Mouse (Mus musculus) hindbrain, embryonic 15.5 days (tissue): ENCODE measurements at regions not wholly inside any gene's neighbourhood (a gene's known extent, or its start where the extent isn't known, plus 50 kb on each side); places are given as distances from the start of the nearest gene placed in this dataset.

ENCODE experiments used
- ATAC-seq: fragments of 200-750 bp; cut with Nextera tagmentation; 2 replicates; pipeline ENCODE4 v1.8.0; 2017; ENCODE audit warnings: low read depth, moderate number of reproducible peaks, moderate TSS enrichment; ENCODE audit not compliant: low FRiP score
- H3K27ac ChIP-seq: fragments of 300-500 bp; sonication (generic); replicated peaks from 2 replicates; pipeline ENCODE4 v1.5.1; 2015; ENCODE audit warnings: mild to moderate bottlenecking, inconsistent platforms
- H3K27me3 ChIP-seq: fragments of 300-500 bp; sonication (generic); 2 replicates; pipeline ENCODE4 v1.6.1; 2015; ENCODE audit warnings: control low read depth, inconsistent platforms
- H3K36me3 ChIP-seq: fragments of 300-500 bp; sonication (generic); 2 replicates; pipeline ENCODE4 v1.6.1; 2015; ENCODE audit warnings: control low read depth, inconsistent platforms
- H3K4me1 ChIP-seq: fragments of 300-500 bp; sonication (generic); replicated peaks from 2 replicates; pipeline ENCODE4 v1.6.1; 2015; ENCODE audit warnings: control low read depth, inconsistent platforms
- H3K4me2 ChIP-seq: fragments of 300-500 bp; sonication (generic); 2 replicates; pipeline ENCODE4 v1.6.1; 2015; ENCODE audit warnings: moderate library complexity, mild to moderate bottlenecking, inconsistent platforms
- H3K4me3 ChIP-seq: fragments of 300-500 bp; sonication (generic); 2 replicates; pipeline ENCODE4 v1.5.1; 2015; ENCODE audit warnings: mild to moderate bottlenecking, inconsistent platforms
- H3K9ac ChIP-seq: fragments of 300-500 bp; sonication (generic); 2 replicates; pipeline ENCODE4 v1.6.1; 2015; ENCODE audit warnings: inconsistent platforms
- H3K9me3 ChIP-seq: fragments of 300-500 bp; sonication (generic); 2 replicates; pipeline ENCODE4 v1.6.1; 2016; ENCODE audit warnings: control low read depth, inconsistent platforms
- WGBS: fragments of 180-500 bp; shearing (Covaris S2); methylation state at CpG from one replicate; pipeline ENCODE4 v1.1.7; 2015; 5-methylcytosine and 5-hydroxymethylcytosine counted together

- no peak overlapping the region for H3K9ac ChIP-seq
- 61% methylated on average over 4 of the region's 4 CpGs for WGBS
- ATAC-seq: peak; percentile 78; the same call in 1 of the 2 replicates
These were observed 95.8 kb upstream of the Trpm1 start for GRCm38 (mm10) chr7:64057873-64058272.

GRCm38 (mm10) chr7:64056498-64056897, 97.1 kb upstream of the Trpm1 start:
- H3K27ac ChIP-seq: no peak overlapping the region
- no peaks in the 10 kb centered on the region for H3K27me3 ChIP-seq
- H3K9ac ChIP-seq: no peak overlapping the region
- peaks cover 4% of the 10 kb centered on the region; the same call in 1 of the 2 replicates for H3K4me1 ChIP-seq
- H3K9me3 ChIP-seq: no peaks in the 10 kb centered on the region
- H3K4me3 ChIP-seq: no peak overlapping the region
- no peak overlapping the region for H3K4me2 ChIP-seq
- ATAC-seq: no peak
- WGBS: 83% methylated on average over 3 of the region's 3 CpGs
- H3K36me3 ChIP-seq: no peaks in the 10 kb centered on the region

More at GRCm38 (mm10) chr7:64057873-64058272, 95.8 kb upstream of the Trpm1 start:
- Histone ChIP-seq H3K4me2 (no peak overlapping the region), H3K9me3 (no peaks in the 10 kb centered on the region), H3K4me1 (peaks cover 4% of the 10 kb centered on the region; the same call in 1 of the 2 replicates), H3K27me3 (no peaks in the 10 kb centered on the region), H3K4me3 (no peak overlapping the region), H3K36me3 (no peaks in the 10 kb centered on the region), H3K27ac (no peak overlapping the region)

DNA sequence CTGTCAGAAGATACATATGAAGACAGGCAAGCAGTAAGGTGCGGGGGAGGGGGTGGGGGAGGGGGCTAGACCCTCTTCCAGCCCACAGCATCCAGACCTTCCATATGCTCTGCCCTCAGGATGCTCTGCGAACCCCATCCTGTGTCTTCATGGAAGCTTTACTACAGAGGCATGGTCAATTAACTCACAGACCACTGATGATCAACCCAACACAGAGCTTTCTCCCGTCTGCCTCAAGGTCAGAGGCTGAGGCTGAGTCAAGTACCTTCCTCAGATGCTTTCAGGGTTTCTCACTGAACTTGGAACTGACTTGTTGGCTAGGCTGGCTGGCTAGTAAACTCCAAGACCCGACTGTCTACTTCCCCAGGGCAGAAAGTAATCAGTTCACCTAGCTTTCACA, 98.6 kb upstream of the Trpm1 start:
- Histone ChIP-seq H3K4me3 (no peak overlapping the region), H3K9ac (no peak overlapping the region), H3K27me3 (no peaks in the 10 kb centered on the region), H3K9me3 (no peaks in the 10 kb centered on the region), H3K4me2 (no peak overlapping the region), H3K36me3 (no peaks in the 10 kb centered on the region), H3K4me1 (peaks cover 8% of the 10 kb centered on the region; the same call in 1 of the 2 replicates), H3K27ac (no peak overlapping the region)
- 75% methylated on average over 4 of the region's 4 CpGs for WGBS
- ATAC-seq: no peak

- WGBS: 57% methylated on average over 12 of the region's 12 CpGs
These were observed 99.9 kb upstream of the Trpm1 start for GRCm38 (mm10) chr7:64053766-64054165.

GRCm38 (mm10) chr7:64052400-64052799, 101.2 kb upstream of the Trpm1 start:
- ATAC-seq: no peak
- no peak overlapping the region for H3K9ac ChIP-seq
- no peaks in the 10 kb centered on the region for H3K9me3 ChIP-seq
- no peak overlapping the region for H3K4me2 ChIP-seq
- no peaks in the 10 kb centered on the region for H3K27me3 ChIP-seq
- H3K4me3 ChIP-seq: no peak overlapping the region
- no peak overlapping the region for H3K27ac ChIP-seq
- no peaks in the 10 kb centered on the region for H3K36me3 ChIP-seq
- WGBS: 79% methylated on average over 9 of the region's 9 CpGs
- H3K4me1 ChIP-seq: peaks cover 24% of the 10 kb centered on the region

More at GRCm38 (mm10) chr7:64053766-64054165, 99.9 kb upstream of the Trpm1 start:
- H3K9me3 ChIP-seq: no peaks in the 10 kb centered on the region
- no peak overlapping the region for H3K27ac ChIP-seq
- no peak overlapping the region for H3K9ac ChIP-seq
- peaks cover 18% of the 10 kb centered on the region for H3K4me1 ChIP-seq
- no peak for ATAC-seq
- no peak overlapping the region for H3K4me2 ChIP-seq
- H3K27me3 ChIP-seq: no peaks in the 10 kb centered on the region
- no peak overlapping the region for H3K4me3 ChIP-seq
- H3K36me3 ChIP-seq: no peaks in the 10 kb centered on the region

- no peak overlapping the region for H3K4me3 ChIP-seq
- peaks cover 24% of the 10 kb centered on the region for H3K4me1 ChIP-seq
- WGBS: 96% methylated on average over 3 of the region's 3 CpGs
- H3K27me3 ChIP-seq: no peaks in the 10 kb centered on the region
- no peak overlapping the region for H3K27ac ChIP-seq
- no peak for ATAC-seq
- no peak overlapping the region for H3K9ac ChIP-seq
- H3K9me3 ChIP-seq: no peaks in the 10 kb centered on the region
- H3K4me2 ChIP-seq: no peak overlapping the region
- H3K36me3 ChIP-seq: no peaks in the 10 kb centered on the region
These were observed 102.7 kb upstream of the Trpm1 start for GRCm38 (mm10) chr7:64050826-64051401.

DNA sequence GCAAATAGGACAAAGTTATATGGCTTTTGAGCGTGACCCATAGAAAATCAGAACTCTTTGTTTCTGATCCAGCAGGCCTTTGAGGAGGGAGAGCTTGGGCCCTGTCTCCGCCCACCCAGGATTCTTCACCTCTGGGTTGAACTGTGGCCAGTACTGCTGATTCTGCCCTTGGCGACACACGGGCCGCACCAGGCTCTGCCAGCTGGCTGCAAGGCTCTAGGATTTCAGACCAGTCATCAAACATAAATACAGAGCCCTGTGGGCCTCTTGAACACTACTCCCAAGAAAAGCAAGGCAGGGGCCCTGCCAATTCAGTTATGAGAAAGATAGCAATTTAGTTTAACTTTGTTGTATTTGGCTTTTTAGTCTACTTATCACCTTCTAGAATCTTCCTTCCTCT, 103.4 kb upstream of the Trpm1 start:
- Histone ChIP-seq H3K9me3 (no peaks in the 10 kb centered on the region), H3K4me2 (no peak overlapping the region), H3K27ac (no peak overlapping the region), H3K4me1 (peaks cover 24% of the 10 kb centered on the region), H3K27me3 (no peaks in the 10 kb centered on the region), H3K4me3 (no peak overlapping the region), H3K9ac (no peak overlapping the region), H3K36me3 (no peaks in the 10 kb centered on the region)
- WGBS: 49% methylated on average over 5 of the region's 5 CpGs
- ATAC-seq: no peak

- Histone ChIP-seq H3K27ac (peak overlapping the region; percentile 26), H3K4me3 (peak overlapping the region; percentile 44; the same call in 1 of the 2 replicates), H3K4me1 (peaks cover 24% of the 10 kb centered on the region), H3K36me3 (no peaks in the 10 kb centered on the region), H3K9ac (peak overlapping the region; percentile 53; the same call in 1 of the 2 replicates), H3K4me2 (peak overlapping the region; percentile 70), H3K9me3 (no peaks in the 10 kb centered on the region), H3K27me3 (no peaks in the 10 kb centered on the region)
- ATAC-seq: peak; percentile 21
- WGBS: 68% methylated on average over 11 of the region's 11 CpGs
These were observed 104.3 kb upstream of the Trpm1 start for GRCm38 (mm10) chr7:64049183-64049965.

- no peaks in the 10 kb centered on the region for H3K36me3 ChIP-seq
- peak overlapping the region; percentile 44 for H3K4me3 ChIP-seq
- H3K27ac ChIP-seq: peak overlapping the region; percentile 61
- H3K9ac ChIP-seq: peak overlapping the region; percentile 53
- H3K9me3 ChIP-seq: no peaks in the 10 kb centered on the region
- peak overlapping the region; percentile 70 for H3K4me2 ChIP-seq
- H3K27me3 ChIP-seq: no peaks in the 10 kb centered on the region
- 7% methylated on average over 21 of the region's 21 CpGs for WGBS
- peaks cover 24% of the 10 kb centered on the region for H3K4me1 ChIP-seq
- ATAC-seq: peak; percentile 91
These were observed 105.0 kb upstream of the Trpm1 start for GRCm38 (mm10) chr7:64048452-64049182.

DNA sequence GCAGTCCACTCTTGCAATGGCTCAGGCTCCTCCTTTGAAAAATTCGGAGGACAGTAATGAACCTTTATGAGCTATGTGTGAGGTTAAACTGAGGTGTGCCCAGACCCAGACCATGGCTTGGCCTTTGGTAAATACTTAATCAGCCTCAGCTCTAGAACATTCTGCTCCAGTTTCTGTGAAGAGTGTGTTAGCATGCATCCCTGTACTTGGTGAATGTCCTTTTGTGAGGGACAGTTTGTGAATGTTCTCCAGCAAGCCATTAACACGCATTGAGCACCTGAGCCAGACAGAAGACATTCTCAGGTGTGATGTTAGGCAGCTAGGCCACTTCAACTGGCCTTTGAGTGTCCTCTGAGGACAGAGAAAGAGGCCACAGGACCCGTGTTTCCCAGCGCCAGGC, 105.8 kb upstream of the Trpm1 start:
- Histone ChIP-seq H3K36me3 (no peaks in the 10 kb centered on the region), H3K9ac (no peak overlapping the region; the same call in 1 of the 2 replicates), H3K4me1 (peaks cover 24% of the 10 kb centered on the region), H3K4me3 (peak overlapping the region; percentile 44; the same call in 1 of the 2 replicates), H3K27me3 (no peaks in the 10 kb centered on the region), H3K9me3 (no peaks in the 10 kb centered on the region), H3K4me2 (peak overlapping the region; percentile 70; the same call in 1 of the 2 replicates), H3K27ac (no peak overlapping the region; the same call in 1 of the 2 replicates)
- 88% methylated on average over 4 of the region's 4 CpGs for WGBS
- no peak for ATAC-seq

DNA sequence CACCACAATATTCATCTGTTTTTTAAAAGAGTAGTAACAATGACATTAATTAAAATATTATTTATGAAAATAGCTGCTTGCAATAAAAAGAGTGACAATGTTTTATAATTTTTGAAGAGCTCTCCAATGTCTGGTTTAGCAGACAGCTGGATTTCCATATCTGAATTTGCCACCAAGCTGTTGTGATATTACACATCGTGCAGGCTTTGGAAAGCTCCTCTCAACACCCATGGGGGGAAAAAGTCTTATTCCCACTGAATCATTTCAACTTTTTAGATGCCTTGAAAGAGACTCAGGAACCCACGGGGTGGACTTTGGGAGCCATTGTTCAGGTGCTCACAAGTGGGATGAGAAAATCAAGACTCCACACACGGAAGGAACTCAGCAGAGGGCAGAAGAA, 106.6 kb upstream of the Klf13 start:
- no peaks in the 10 kb centered on the region for H3K27me3 ChIP-seq
- no peak overlapping the region for H3K4me2 ChIP-seq
- H3K27ac ChIP-seq: no peak overlapping the region
- H3K36me3 ChIP-seq: no peaks in the 10 kb centered on the region
- no peak overlapping the region for H3K9ac ChIP-seq
- peaks cover 23% of the 10 kb centered on the region for H3K4me1 ChIP-seq
- no peak for ATAC-seq
- WGBS: 85% methylated on average over 3 of the region's 3 CpGs
- H3K4me3 ChIP-seq: no peak overlapping the region
- no peaks in the 10 kb centered on the region for H3K9me3 ChIP-seq

DNA sequence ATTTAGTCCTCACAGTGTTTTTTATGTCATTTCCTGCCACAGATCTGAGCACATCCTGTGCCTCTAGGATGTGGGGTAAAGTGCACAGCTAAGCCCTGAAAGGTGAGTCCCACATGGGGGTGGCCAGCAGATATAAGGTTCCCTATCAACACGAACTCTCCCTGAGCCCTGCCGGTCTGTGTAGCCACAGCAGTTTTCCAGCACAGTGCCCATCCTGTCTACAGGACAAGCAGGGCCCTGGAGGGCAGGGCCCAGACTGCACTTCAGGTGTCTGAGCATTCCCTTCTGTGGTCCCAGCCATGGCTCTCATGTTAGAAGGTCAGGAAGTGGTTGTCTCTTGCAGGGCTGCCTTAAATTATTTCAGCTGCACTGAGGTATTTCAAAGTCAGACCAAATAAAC, 104.3 kb upstream of the Klf13 start:
- Histone ChIP-seq H3K4me1 (peaks cover 2% of the 10 kb centered on the region), H3K36me3 (no peaks in the 10 kb centered on the region), H3K9ac (no peak overlapping the region), H3K9me3 (no peaks in the 10 kb centered on the region), H3K27me3 (no peaks in the 10 kb centered on the region), H3K27ac (no peak overlapping the region), H3K4me3 (no peak overlapping the region), H3K4me2 (no peak overlapping the region)
- WGBS: 95% methylated on average over 2 of the region's 2 CpGs
- 0 out of 2 replicates have a peak, but pooled peaks have one; percentile 21 for ATAC-seq
